Mouse (Mus musculus) limb, embryonic 13.5 days (tissue): ENCODE measurements at regions not wholly inside any gene's neighbourhood (a gene's known extent, or its start where the extent isn't known, plus 50 kb on each side); places are given as distances from the start of the nearest gene placed in this dataset.

ENCODE experiments used
- ATAC-seq: fragments of 200-750 bp; cut with Nextera tagmentation; 2 replicates; pipeline ENCODE4 v1.8.0; 2017; ENCODE audit warnings: low read depth, moderate number of reproducible peaks, moderate TSS enrichment; ENCODE audit not compliant: low FRiP score
- H3K27ac ChIP-seq: fragments of 300-500 bp; sonication (generic); 2 replicates; pipeline ENCODE4 v1.5.1; 2015; ENCODE audit warnings: inconsistent platforms, mild to moderate bottlenecking, moderate library complexity
- H3K27me3 ChIP-seq: fragments of 300-500 bp; sonication (generic); 2 replicates; pipeline ENCODE4 v1.6.1; 2015; ENCODE audit warnings: mild to moderate bottlenecking, inconsistent platforms
- H3K36me3 ChIP-seq: fragments of 300-500 bp; sonication (generic); 2 replicates; pipeline ENCODE4 v1.6.1; 2015; ENCODE audit warnings: inconsistent platforms, mild to moderate bottlenecking, moderate library complexity
- H3K4me1 ChIP-seq: fragments of 300-500 bp; sonication (generic); 2 replicates; pipeline ENCODE4 v1.6.1; 2015; ENCODE audit warnings: inconsistent platforms
- H3K4me2 ChIP-seq: fragments of 300-500 bp; sonication (generic); replicated peaks from 2 replicates; pipeline ENCODE4 v1.6.1; 2015; ENCODE audit warnings: inconsistent platforms, mild to moderate bottlenecking, moderate library complexity
- H3K4me3 ChIP-seq: fragments of 300-500 bp; sonication (generic); 2 replicates; pipeline ENCODE4 v1.5.1; 2015; ENCODE audit warnings: moderate library complexity, mild to moderate bottlenecking, inconsistent platforms
- H3K9ac ChIP-seq: fragments of 300-500 bp; sonication (generic); 2 replicates; pipeline ENCODE4 v1.6.1; 2015; ENCODE audit warnings: mild to moderate bottlenecking, inconsistent platforms
- H3K9me3 ChIP-seq: fragments of 300-500 bp; sonication (generic); 2 replicates; pipeline ENCODE4 v1.6.1; 2016; ENCODE audit warnings: inconsistent platforms
- WGBS: fragments of 180-500 bp; shearing (Covaris S2); methylation state at CpG from one replicate; pipeline ENCODE4 v1.1.7; 2015; 5-methylcytosine and 5-hydroxymethylcytosine counted together

- 75% methylated on average over 9 of the region's 9 CpGs for WGBS
- Histone ChIP-seq H3K9me3 (no peaks in the 10 kb centered on the region), H3K4me3 (no peak overlapping the region), H3K9ac (no peak overlapping the region), H3K4me2 (no peak overlapping the region), H3K27ac (no peak overlapping the region), H3K36me3 (no peaks in the 10 kb centered on the region), H3K27me3 (no peaks in the 10 kb centered on the region), H3K4me1 (peaks cover 22% of the 10 kb centered on the region)
- no peak for ATAC-seq
These were observed 206.0 kb upstream of the Smim15 start for GRCm38 (mm10) chr13:107838126-107838715.

- Histone ChIP-seq H3K4me3 (no peak overlapping the region), H3K9me3 (no peaks in the 10 kb centered on the region), H3K27me3 (no peaks in the 10 kb centered on the region), H3K27ac (no peak overlapping the region), H3K9ac (no peak overlapping the region), H3K4me2 (no peak overlapping the region), H3K36me3 (no peaks in the 10 kb centered on the region), H3K4me1 (peaks cover 17% of the 10 kb centered on the region)
- ATAC-seq = no peak
- WGBS = 47% methylated on average over 5 of the region's 5 CpGs
These were observed 206.9 kb upstream of the Smim15 start for GRCm38 (mm10) chr13:107837206-107837952.

GRCm38 (mm10) chr13:107835756-107836385 lies 208.4 kb upstream of the Smim15 start:
- no peak for ATAC-seq
- Histone ChIP-seq H3K36me3 (no peaks in the 10 kb centered on the region), H3K4me3 (no peak overlapping the region), H3K27ac (no peak overlapping the region), H3K4me2 (no peak overlapping the region), H3K9me3 (no peaks in the 10 kb centered on the region), H3K4me1 (peaks cover 21% of the 10 kb centered on the region), H3K27me3 (no peaks in the 10 kb centered on the region), H3K9ac (no peak overlapping the region)
- WGBS = 70% methylated on average over 9 of the region's 9 CpGs

GRCm38 (mm10) chr13:107831997-107832396 lies 212.2 kb upstream of the Smim15 start:
- H3K4me3 ChIP-seq = no peak overlapping the region
- H3K4me1 ChIP-seq = peaks cover 14% of the 10 kb centered on the region
- no peak overlapping the region; the same call in 1 of the 2 replicates for H3K4me2 ChIP-seq
- H3K9ac ChIP-seq = no peak overlapping the region
- WGBS = 63% methylated on average over 5 of the region's 5 CpGs
- no peaks in the 10 kb centered on the region for H3K27me3 ChIP-seq
- ATAC-seq = no peak
- no peaks in the 10 kb centered on the region for H3K36me3 ChIP-seq
- H3K9me3 ChIP-seq = no peaks in the 10 kb centered on the region
- H3K27ac ChIP-seq = no peak overlapping the region

- Histone ChIP-seq H3K4me3 (peak overlapping the region; percentile 25), H3K36me3 (no peaks in the 10 kb centered on the region), H3K4me2 (peak overlapping the region; percentile 53), H3K9me3 (no peaks in the 10 kb centered on the region), H3K4me1 (peaks cover 21% of the 10 kb centered on the region), H3K27ac (no peak overlapping the region), H3K9ac (no peak overlapping the region), H3K27me3 (no peaks in the 10 kb centered on the region)
- peak; percentile 100 for ATAC-seq
- WGBS = under 1% methylated on average over 17 of the region's 17 CpGs
These were observed 213.0 kb upstream of the Smim15 start for GRCm38 (mm10) chr13:107831221-107831681.

GRCm38 (mm10) chr13:107830281-107830680 lies 214.0 kb upstream of the Smim15 start:
- Histone ChIP-seq H3K9me3 (no peaks in the 10 kb centered on the region), H3K9ac (no peak overlapping the region), H3K4me1 (peaks cover 24% of the 10 kb centered on the region), H3K27me3 (no peaks in the 10 kb centered on the region), H3K27ac (no peak overlapping the region), H3K36me3 (no peaks in the 10 kb centered on the region), H3K4me2 (peak overlapping the region; percentile 53), H3K4me3 (no peak overlapping the region)
- ATAC-seq = no peak
- WGBS = 33% methylated on average over 2 of the region's 2 CpGs

- H3K27ac ChIP-seq = no peak overlapping the region
- ATAC-seq = no peak
- no peaks in the 10 kb centered on the region for H3K9me3 ChIP-seq
- no peaks in the 10 kb centered on the region for H3K36me3 ChIP-seq
- no peak overlapping the region for H3K4me2 ChIP-seq
- H3K27me3 ChIP-seq = no peaks in the 10 kb centered on the region
- 87% methylated on average over 4 of the region's 4 CpGs for WGBS
- H3K4me1 ChIP-seq = peaks cover 28% of the 10 kb centered on the region
- no peak overlapping the region for H3K4me3 ChIP-seq
- no peak overlapping the region for H3K9ac ChIP-seq
These were observed 214.4 kb upstream of the Smim15 start for GRCm38 (mm10) chr13:107829861-107830260.

- Histone ChIP-seq H3K9ac (no peak overlapping the region), H3K27ac (no peak overlapping the region), H3K27me3 (no peaks in the 10 kb centered on the region), H3K4me2 (no peak overlapping the region), H3K36me3 (no peaks in the 10 kb centered on the region), H3K4me1 (peaks cover 38% of the 10 kb centered on the region), H3K9me3 (no peaks in the 10 kb centered on the region), H3K4me3 (no peak overlapping the region)
- no peak for ATAC-seq
- WGBS = 72% methylated on average over 4 of the region's 4 CpGs
These were observed 218.6 kb upstream of the Smim15 start for GRCm38 (mm10) chr13:107825636-107826035.

GRCm38 (mm10) chr13:107823342-107823741 lies 220.9 kb upstream of the Smim15 start:
- no peak overlapping the region for H3K9ac ChIP-seq
- ATAC-seq = no peak
- no peaks in the 10 kb centered on the region for H3K27me3 ChIP-seq
- no peak overlapping the region for H3K4me2 ChIP-seq
- no peaks in the 10 kb centered on the region for H3K9me3 ChIP-seq
- WGBS = 54% methylated on average over 1 of the region's 1 CpGs
- no peak overlapping the region for H3K4me3 ChIP-seq
- no peak overlapping the region for H3K27ac ChIP-seq
- no peaks in the 10 kb centered on the region for H3K36me3 ChIP-seq
- H3K4me1 ChIP-seq = peaks cover 32% of the 10 kb centered on the region

- ATAC-seq = no peak; the same call in 1 of the 2 replicates
- H3K27ac ChIP-seq = no peak overlapping the region
- no peak overlapping the region for H3K9ac ChIP-seq
- H3K4me1 ChIP-seq = peaks cover 32% of the 10 kb centered on the region
- no peaks in the 10 kb centered on the region for H3K36me3 ChIP-seq
- no peak overlapping the region for H3K4me3 ChIP-seq
- WGBS = 48% methylated on average over 2 of the region's 2 CpGs
- no peak overlapping the region for H3K4me2 ChIP-seq
- H3K27me3 ChIP-seq = no peaks in the 10 kb centered on the region
- no peaks in the 10 kb centered on the region for H3K9me3 ChIP-seq
These were observed 222.0 kb upstream of the Smim15 start for GRCm38 (mm10) chr13:107822198-107822597.

GRCm38 (mm10) chr13:107813562-107814161 lies 230.6 kb upstream of the Smim15 start:
- Histone ChIP-seq H3K4me2 (no peak overlapping the region), H3K4me1 (peaks cover 19% of the 10 kb centered on the region), H3K4me3 (no peak overlapping the region), H3K27me3 (no peaks in the 10 kb centered on the region), H3K36me3 (no peaks in the 10 kb centered on the region), H3K27ac (no peak overlapping the region), H3K9me3 (no peaks in the 10 kb centered on the region), H3K9ac (no peak overlapping the region)
- ATAC-seq = no peak
- WGBS = 76% methylated on average over 6 of the region's 9 CpGs

- 66% methylated on average over 5 of the region's 5 CpGs for WGBS
- H3K36me3 ChIP-seq = no peaks in the 10 kb centered on the region
- no peak overlapping the region for H3K4me3 ChIP-seq
- ATAC-seq = no peak
- no peak overlapping the region for H3K27ac ChIP-seq
- peaks cover 19% of the 10 kb centered on the region for H3K4me1 ChIP-seq
- no peaks in the 10 kb centered on the region for H3K9me3 ChIP-seq
- no peak overlapping the region for H3K9ac ChIP-seq
- H3K27me3 ChIP-seq = no peaks in the 10 kb centered on the region
- H3K4me2 ChIP-seq = no peak overlapping the region
These were observed 232.2 kb upstream of the Smim15 start for GRCm38 (mm10) chr13:107812014-107812413.
